25 mouse cellular contexts compared by ENCODE assay signal in the genomic region with DNA sequence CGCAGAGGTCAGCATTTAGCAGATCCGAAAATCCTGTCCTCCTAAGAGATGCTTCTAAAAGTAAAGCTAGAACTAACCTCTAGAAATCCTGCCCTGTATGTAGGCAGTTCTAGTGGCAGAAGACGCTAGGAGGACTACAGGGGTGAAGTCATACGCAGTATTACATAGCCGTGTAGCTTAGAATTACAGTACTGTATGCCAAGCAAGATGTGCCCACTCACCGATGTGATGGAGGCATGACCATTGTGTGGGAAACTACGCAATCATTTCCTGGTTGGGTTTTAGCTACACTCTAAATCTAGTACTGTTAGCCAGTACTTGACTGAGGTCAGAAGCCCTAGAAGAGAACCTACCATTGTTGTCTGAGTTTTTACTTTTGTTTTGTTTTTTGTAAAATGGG.
DNase-seq lines count a peak whose midpoint lies in the region; ATAC-seq lines count a peak whose summit lies in the region.
"Had no signal": no experiment of that assay in that cellular context is flagged by ENCODE, and none has a peak within 500 bp of the region (broad histone marks: within the 10 kb centered on the region; RNA-seq: fewer than 3 reads in every experiment).

No protein-coding gene starts in this region.

- H3K4me2 ChIP-seq in neural tube, embryonic 15.5 days: no peak overlapping the region
- H3K4me2 ChIP-seq: embryonic facial prominence, embryonic 15.5 days; heart, embryonic 11.5 days; heart, embryonic 15.5 days; hindbrain, embryonic 14.5 days had no signal

- intact Hi-C loops in heart, postnatal 10 days (cut with DNase I): no loop called here
- intact Hi-C loops in left cerebral cortex, postnatal 36 days (cut with DNase I): no loop called here

- H3K9me3 ChIP-seq in neural tube, embryonic 15.5 days (replicated peaks): no peaks in the 10 kb centered on the region
- H3K9me3 ChIP-seq in megakaryocyte, embryonic 14.5 days: 0 out of 2 replicates have a peak, but pooled peaks cover 3% of the 10 kb centered on the region
- H3K9me3 ChIP-seq: embryonic facial prominence, embryonic 15.5 days; forebrain, embryonic 10.5 days; heart, embryonic 15.5 days; hindbrain, embryonic 10.5 days had no signal

- H3K4me1 ChIP-seq in neural tube, embryonic 15.5 days: no peaks in the 10 kb centered on the region
- peaks cover 49% of the 10 kb centered on the region for H3K4me1 ChIP-seq in megakaryocyte, embryonic 14.5 days
- H3K4me1 ChIP-seq: embryonic facial prominence, embryonic 15.5 days; forebrain, embryonic 10.5 days; heart, embryonic 15.5 days; hindbrain, embryonic 10.5 days had no signal

- no peaks in the 10 kb centered on the region for H3K27me3 ChIP-seq in neural tube, embryonic 15.5 days (replicated peaks)
- no peaks in the 10 kb centered on the region for H3K27me3 ChIP-seq in megakaryocyte, embryonic 14.5 days (replicated peaks)
- H3K27me3 ChIP-seq: CH12.LX; embryonic facial prominence, embryonic 15.5 days; heart, embryonic 15.5 days; Patski had no signal

- 97% methylated on average over 7 of the region's 7 CpGs for WGBS in neural tube, embryonic 15.5 days

- no peak for ATAC-seq in neural tube, embryonic 15.5 days (ENCODE audit: low FRiP score)
- ATAC-seq: activated CD4-positive, CD25-positive, alpha-beta regulatory T cell, adult 4 months; forebrain, embryonic 14.5 days; Patski had no signal

- H3K4me3 ChIP-seq in neural tube, embryonic 15.5 days (replicated peaks): no peak overlapping the region
- peak overlapping the region; percentile 47 for H3K4me3 ChIP-seq in megakaryocyte, embryonic 14.5 days (replicated peaks)
- H3K4me3 ChIP-seq: embryonic facial prominence, embryonic 15.5 days; erythroblast, embryonic 14.5 days; forebrain, embryonic 10.5 days; gastrocnemius, adult 2 months; heart, adult 2 months; heart, embryonic 15.5 days; hindbrain, embryonic 10.5 days had no signal

- DNase-seq in heart, adult 11 months: peak; percentile 56
- no peak for DNase-seq in heart, postnatal 10 days
- peak; percentile 6 for DNase-seq in neural tube, embryonic 10.5 days (ENCODE audit: extremely low spot score, low spot score)
- no peak for DNase-seq in left cerebral cortex, postnatal 36 days (ENCODE audit: low spot score in 2 of 2)
- no peak for DNase-seq in spleen, adult 18-20 months
- DNase-seq: adrenal gland, postnatal 14 days; cerebellum, adult 18-20 months; cerebellum, adult 9-11 months; cerebellum, postnatal 36 days; gastrocnemius, adult 2 months; gastrocnemius, postnatal 25 days; heart, adult 2 months had no signal

- H3K27ac ChIP-seq in neural tube, embryonic 15.5 days (replicated peaks): no peak overlapping the region
- H3K27ac ChIP-seq: embryonic facial prominence, embryonic 15.5 days; forebrain, embryonic 10.5 days; gastrocnemius, adult 2 months; heart, adult 2 months; heart, embryonic 15.5 days; hindbrain, embryonic 10.5 days; hindbrain, embryonic 14.5 days had no signal

- no peak overlapping the region for H3K9ac ChIP-seq in neural tube, embryonic 15.5 days (replicated peaks)
- H3K9ac ChIP-seq: embryonic facial prominence, embryonic 15.5 days; heart, embryonic 15.5 days; hindbrain, embryonic 14.5 days had no signal

- no peaks in the 10 kb centered on the region for H3K36me3 ChIP-seq in neural tube, embryonic 15.5 days
- H3K36me3 ChIP-seq in megakaryocyte, embryonic 14.5 days (replicated peaks; ENCODE audit: low read length): peaks cover 3% of the 10 kb centered on the region
- H3K36me3 ChIP-seq: embryonic facial prominence, embryonic 15.5 days; forebrain, embryonic 10.5 days; heart, embryonic 15.5 days; hindbrain, embryonic 10.5 days had no signal

Comparison
In these comparisons a context has a peak if more than half of its experiments do, and no peak if none do; other contexts are left out.
1. DNase-seq: peak in heart, adult 11 months (single experiment) and neural tube, embryonic 10.5 days (single experiment); none in heart, postnatal 10 days (0 of 2), left cerebral cortex, postnatal 36 days (0 of 2) and spleen, adult 18-20 months (0 of 2).